Mouse (Mus musculus) heart, adult 2 months (tissue): ENCODE data around the gene Crebl2.

Experiments
- CTCF ChIP-seq: fragments of 200-600 bp; IDR thresholded peaks from 2 replicates; pipeline ENCODE4 v1.8.1; 2022; ENCODE audit warnings: antibody characterized with exemption, mild to moderate bottlenecking, moderate library complexity
- EP300 ChIP-seq: fragments of 200-500 bp; IDR thresholded peaks from 2 replicates; pipeline ENCODE4 v1.6.1; 2011; ENCODE audit warnings: low read depth, low read length, control low read depth; ENCODE audit not compliant: insufficient read depth
- POLR2A ChIP-seq: fragments of 200-500 bp; IDR thresholded peaks from 2 replicates; pipeline ENCODE4 v1.6.1; 2011; ENCODE audit warnings: mild to moderate bottlenecking, low read depth, low read length, control low read depth; ENCODE audit not compliant: insufficient read depth

DNA sequence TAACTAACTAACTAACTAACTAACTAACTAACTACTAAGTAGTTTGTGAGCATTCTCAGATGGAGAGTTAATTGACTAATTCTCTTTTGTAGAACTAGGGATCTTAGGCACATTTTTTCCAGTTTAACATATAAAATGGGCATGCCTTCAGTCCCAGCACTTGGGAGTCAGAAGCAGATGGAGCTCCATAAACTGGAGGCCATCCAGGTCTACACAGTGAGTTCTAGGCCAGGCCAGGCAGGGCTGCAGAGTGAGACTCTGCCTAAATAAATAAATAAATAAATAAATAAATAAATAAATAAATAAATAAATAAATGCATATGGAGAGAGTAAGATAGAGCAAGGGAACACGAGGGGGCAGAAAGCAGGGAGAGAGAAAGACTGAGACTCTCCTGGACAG, 47.9 kb downstream of the Crebl2 start:
- TF ChIP-seq POLR2A (no peak), CTCF (no peak), EP300 (no peak)
